Mouse (Mus musculus) cortical plate, adult 2 months (tissue): Measurements from ENCODE around the gene Cpt1a. TPM values are rescaled to one million over a fixed set of nuclear protein-coding genes. Genes with fewer than 3 reads are reported as not detected.
A peak's percentile ranks its signal among the peaks of the same experiment; 100 is the strongest.

Experiments
- H3K27ac ChIP-seq: fragments of 200-500 bp; 2 replicates; pipeline ENCODE4 v1.5.1; 2012; ENCODE audit warnings: low read length, control low read depth, inconsistent platforms; ENCODE audit not compliant: insufficient read depth
- H3K4me1 ChIP-seq: fragments of 200-500 bp; 2 replicates; pipeline ENCODE4 v1.6.1; 2011; ENCODE audit warnings: low read length; ENCODE audit not compliant: control insufficient read depth, insufficient read depth
- H3K4me3 ChIP-seq: fragments of 200-500 bp; 2 replicates; pipeline ENCODE4 v1.5.1; 2011; ENCODE audit warnings: mild to moderate bottlenecking, low read length, control low read depth; ENCODE audit not compliant: insufficient read depth
- CTCF ChIP-seq: fragments of 200-500 bp; IDR thresholded peaks from 2 replicates; pipeline ENCODE4 v1.5.1; 2011; ENCODE audit warnings: mild to moderate bottlenecking, control low read depth, low read length; ENCODE audit not compliant: insufficient read depth; ENCODE audit errors: extremely low read depth
- POLR2A ChIP-seq: fragments of 200-500 bp; IDR thresholded peaks from 2 replicates; pipeline ENCODE4 v1.6.1; 2011; ENCODE audit warnings: mild to moderate bottlenecking, low read length, control low read depth; ENCODE audit not compliant: insufficient read depth; ENCODE audit errors: extremely low read depth
- polyA plus RNA-seq: library from polyadenylated mRNA; depleted of rRNA; stranded (reverse); fragments of >200 nt; gene quantifications from 2 replicates; pipeline ENCODE4 v1.2.3, GENCODE M21; 2012; rRNA removed

The Cpt1a gene
- polyA plus RNA-seq: 22.5 and 23.4 TPM in 2 replicates

GRCm38 (mm10) chr19:3322261-3322969, at the start of gene Cpt1a:
Gene Cpt1a, plus strand, starts transcription at chr19:3322334.
- H3K4me1 ChIP-seq: no peaks in the 10 kb centered on the region; the same call in 1 of the 2 replicates
- no peak within 1 kb of the TSS for H3K27ac ChIP-seq
- TF ChIP-seq POLR2A (no peak), CTCF (no peak)
- H3K4me3 ChIP-seq: peak within 1 kb of the TSS; percentile 58

GRCm38 (mm10) chr19:3273331-3273730, 48.8 kb upstream of the Cpt1a start:
- TF ChIP-seq CTCF: no peak
- TF ChIP-seq POLR2A: no peak
- Histone ChIP-seq H3K4me1 (no peaks in the 10 kb centered on the region), H3K4me3 (no peak overlapping the region), H3K27ac (no peak overlapping the region)

GRCm38 (mm10) chr19:3275744-3276365, 46.3 kb upstream of the Cpt1a start:
- TF ChIP-seq POLR2A: no peak
- no peak for TF ChIP-seq CTCF

DNA sequence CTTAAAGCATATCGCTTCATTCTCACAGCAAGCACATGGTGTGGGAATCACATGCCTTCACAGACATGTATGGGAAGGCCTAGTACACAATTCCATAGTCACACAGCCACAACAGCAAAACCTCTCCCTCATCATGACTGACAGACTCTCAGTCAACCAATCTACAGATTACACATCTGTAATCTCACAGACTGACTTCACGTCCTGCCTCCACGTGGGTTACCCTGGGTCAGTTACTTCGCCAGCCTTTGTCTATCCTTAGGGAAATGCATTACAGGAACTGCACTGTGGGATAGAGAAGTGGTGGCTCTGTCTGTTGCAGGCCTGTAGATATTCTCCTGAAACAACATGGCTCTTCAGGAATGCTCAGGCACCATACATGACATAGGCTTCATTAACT, 40.2 kb upstream of the Cpt1a start:
- H3K4me1 ChIP-seq: peaks cover 5% of the 10 kb centered on the region; the same call in 1 of the 2 replicates
- H3K4me3 ChIP-seq: peak overlapping the region; percentile 51
- no peak overlapping the region for H3K27ac ChIP-seq
- TF ChIP-seq POLR2A (no peak), CTCF (no peak)

More at GRCm38 (mm10) chr19:3275744-3276365, 46.3 kb upstream of the Cpt1a start:
- no peak overlapping the region for H3K27ac ChIP-seq
- H3K4me3 ChIP-seq: no peak overlapping the region
- no peaks in the 10 kb centered on the region for H3K4me1 ChIP-seq

DNA sequence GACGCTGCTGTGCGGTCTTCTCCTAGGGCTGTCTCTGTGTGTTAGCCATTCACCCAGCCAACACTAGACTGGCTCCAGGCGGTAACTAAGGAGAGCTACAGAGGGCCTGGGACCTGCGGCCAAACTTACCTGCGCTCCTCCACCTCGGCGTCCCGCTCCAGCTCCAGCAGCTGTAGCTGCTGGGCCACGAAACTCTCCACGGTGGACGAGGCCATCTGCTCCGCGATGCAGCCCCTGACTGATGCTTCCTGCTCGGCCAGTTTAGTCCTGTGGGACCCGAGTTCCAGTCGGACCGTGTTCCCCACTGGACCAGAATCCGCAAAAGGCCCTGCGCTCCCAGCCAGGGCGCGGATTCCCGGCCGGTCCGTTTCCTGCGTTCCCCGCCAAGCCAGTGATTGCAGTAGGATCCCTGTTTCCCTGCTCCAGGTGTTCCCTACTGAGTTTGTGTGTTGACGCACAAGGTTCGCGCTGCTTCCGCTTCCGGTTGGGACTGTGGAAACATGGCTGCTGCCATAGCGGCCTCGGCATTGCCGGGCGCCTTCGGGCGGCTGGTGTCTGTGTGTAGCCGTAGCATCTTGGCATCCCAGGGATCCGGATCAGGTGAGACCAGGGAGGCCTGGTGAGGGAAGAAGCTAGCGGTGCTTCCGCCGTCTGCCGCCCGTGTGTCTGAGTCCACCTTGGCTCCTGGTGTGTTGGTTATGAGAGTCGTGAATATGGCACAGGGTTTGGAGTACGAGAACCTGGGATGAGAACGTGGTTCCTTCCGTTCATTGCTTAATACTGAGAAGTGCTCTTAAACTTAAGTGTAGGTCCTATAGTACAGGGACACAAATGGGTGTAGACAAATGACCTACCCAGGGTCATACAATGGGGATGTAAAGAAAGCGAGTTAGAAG, 39.3 kb upstream of the Cpt1a start, which contains the start of the genes Mrpl21 and Ighmbp2:
Gene Mrpl21, plus strand, starts transcription at position 330 of the 896 bp plus-strand sequence.
Gene Ighmbp2, minus strand, starts transcription at position 446 of the 896 bp plus-strand sequence.
- H3K27ac ChIP-seq: no peak within 1 kb of the TSS
- peaks cover 5% of the 10 kb centered on the region; the same call in 1 of the 2 replicates for H3K4me1 ChIP-seq
- H3K4me3 ChIP-seq: peak within 1 kb of the TSS; percentile 51
- peak; percentile 78 for TF ChIP-seq POLR2A
- TF ChIP-seq CTCF: no peak

DNA sequence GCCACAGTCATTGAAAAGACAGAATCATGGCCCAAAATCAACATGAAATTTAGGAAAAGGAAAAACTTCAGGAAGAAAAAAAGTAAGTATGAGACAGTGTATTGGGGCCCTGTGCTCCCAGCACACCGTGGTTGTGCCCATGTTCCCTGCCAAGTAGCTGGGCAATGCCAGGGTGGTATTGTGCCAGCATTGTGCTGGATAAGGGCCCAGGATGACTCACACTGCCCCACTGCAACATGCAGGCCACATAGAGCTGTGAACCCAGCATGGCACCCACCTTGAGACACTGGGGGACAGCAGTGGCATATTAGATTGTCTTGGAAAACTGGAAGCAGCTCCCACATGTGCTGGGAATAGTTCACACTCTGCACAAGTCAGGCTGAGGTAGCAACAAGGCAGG, 33.1 kb upstream of the Cpt1a start:
- no peak for TF ChIP-seq POLR2A
- no peak for TF ChIP-seq CTCF
- Histone ChIP-seq H3K4me1 (no peaks in the 10 kb centered on the region), H3K27ac (no peak overlapping the region), H3K4me3 (no peak overlapping the region)

DNA sequence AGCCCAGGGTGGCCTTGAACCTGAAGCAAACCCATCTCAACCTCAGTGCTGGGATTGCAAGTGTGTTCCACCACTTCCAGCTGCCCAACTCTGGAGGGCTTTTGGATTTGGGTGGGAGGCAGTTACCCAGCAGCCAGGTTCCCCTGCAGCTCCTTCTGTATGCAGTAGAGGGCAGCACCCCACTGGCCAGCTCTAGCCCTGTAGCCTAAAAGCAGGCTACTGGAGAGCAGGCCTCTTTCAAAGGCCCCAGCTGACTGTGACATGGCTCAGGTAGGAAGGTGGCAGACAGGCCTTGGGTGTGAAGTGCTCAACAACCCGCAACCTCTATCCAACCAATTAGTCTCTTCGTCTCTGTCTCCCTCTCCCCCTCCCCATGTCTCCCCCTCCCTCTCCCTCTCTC, 30.1 kb upstream of the Cpt1a start:
- TF ChIP-seq CTCF (peak; percentile 84), POLR2A (no peak)
- no peak overlapping the region for H3K27ac ChIP-seq

DNA sequence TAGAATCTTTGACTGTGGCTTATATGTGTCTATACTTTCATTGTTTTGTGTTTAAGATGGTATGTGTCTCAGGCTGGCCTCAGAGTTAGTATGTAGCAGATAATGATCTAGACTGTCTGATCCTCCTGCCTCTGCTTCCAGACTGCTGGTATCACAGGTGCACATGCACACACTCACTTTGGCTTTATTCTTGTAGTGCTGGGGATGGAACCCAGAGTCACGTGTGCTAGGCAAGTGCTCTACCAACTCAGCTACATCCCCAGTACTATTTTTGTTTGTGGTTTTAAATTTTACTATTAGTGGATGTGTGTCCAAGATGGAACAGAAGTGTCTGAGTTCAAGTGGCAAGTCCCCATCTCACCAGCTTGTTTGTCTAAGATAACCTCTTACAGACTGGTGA, 29.1 kb upstream of the Cpt1a start:
- H3K4me1 ChIP-seq: no peaks in the 10 kb centered on the region
- H3K27ac ChIP-seq: no peak overlapping the region
- TF ChIP-seq POLR2A (no peak), CTCF (no peak)
- no peak overlapping the region for H3K4me3 ChIP-seq

More for the DNA sequence above, 30.1 kb upstream of the Cpt1a start:
- Histone ChIP-seq H3K4me3 (no peak overlapping the region), H3K4me1 (no peaks in the 10 kb centered on the region)

DNA sequence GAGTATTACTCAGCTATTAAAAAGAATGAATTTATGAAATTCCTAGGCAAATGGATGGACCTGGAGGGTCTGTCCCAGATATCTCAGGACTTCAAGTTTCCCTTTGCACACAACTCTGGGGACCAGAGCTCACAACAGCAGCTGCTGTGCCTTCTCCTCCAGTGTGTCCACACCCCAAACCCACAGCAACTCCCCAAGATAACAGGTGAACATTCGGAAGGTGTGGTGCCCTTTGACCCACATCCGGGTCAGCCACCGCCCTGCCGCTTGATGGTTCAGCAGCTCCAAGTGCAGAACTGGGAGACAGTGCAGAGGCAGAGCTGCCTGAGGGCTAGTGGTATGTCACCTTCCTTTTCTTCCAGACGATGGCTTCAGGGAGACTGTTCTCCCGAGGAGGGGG, 26.9 kb upstream of the Cpt1a start:
- Histone ChIP-seq H3K4me1 (no peaks in the 10 kb centered on the region), H3K4me3 (no peak overlapping the region), H3K27ac (no peak overlapping the region)
- TF ChIP-seq CTCF (no peak), POLR2A (no peak)
